Mouse (Mus musculus) lung, postnatal 4 days (tissue): ENCODE measurements around the gene Cbwd1.
A peak's percentile ranks its signal among the peaks of the same experiment; 100 is the strongest.

Source experiments
- DNase-seq, 2 experiments: peaks; one replicate each; pipeline ENCODE4 v3.0.0; 2021

The Cbwd1 gene

DNA sequence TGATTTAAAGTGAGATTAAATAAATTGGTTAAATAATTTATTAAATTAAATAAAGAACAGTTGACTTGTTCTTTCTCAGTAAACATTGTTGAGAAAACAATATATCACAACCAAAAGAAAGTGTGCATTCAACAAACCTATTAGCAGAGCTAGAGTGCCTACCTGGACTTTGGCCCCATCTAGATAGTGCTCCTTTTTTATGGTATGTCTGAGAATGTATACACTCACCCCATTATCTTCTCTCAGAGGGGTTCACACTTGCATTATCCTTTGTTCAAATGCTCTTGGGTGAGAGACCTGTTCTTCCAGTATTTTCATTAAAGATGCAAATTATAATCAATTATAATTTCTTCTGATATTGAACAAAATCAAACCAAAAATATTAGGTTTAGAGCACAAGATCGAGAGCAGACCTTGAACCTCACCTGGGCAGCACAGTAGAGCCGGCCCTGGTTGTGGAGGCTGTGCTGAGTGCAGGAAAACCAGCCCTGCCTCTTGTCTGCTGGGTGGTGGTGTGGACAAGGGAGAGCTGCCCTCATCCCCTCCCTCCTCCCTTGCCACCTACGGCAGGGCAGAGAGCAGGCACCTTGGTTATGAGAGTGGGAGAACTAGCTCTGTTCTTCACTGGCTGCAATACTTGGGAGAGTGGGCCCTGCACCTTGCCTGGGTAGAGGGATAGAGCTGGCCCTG is 11.4 kb upstream of the Cbwd1 start:
- DNase-seq: no peak

DNA sequence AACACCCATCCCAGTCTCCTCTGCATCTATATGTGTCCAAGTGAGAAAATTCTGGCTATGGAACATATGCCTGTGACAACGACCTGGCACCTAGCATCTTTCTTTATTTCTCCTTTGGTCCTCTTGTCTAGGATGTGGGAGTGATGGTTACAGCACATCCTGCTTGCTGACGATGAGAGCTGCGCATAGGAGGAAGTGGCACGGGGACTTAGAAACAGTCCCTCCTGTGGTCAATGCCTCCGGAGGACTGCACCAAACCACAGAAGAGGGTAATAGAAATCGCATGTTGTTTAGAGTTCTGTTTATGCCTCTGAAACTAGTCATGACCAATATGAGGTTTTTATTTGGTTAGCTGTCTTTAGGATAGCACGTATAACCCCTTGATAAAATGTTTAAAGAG is 9.9 kb upstream of the Cbwd1 start:
- DNase-seq: no peak

DNA sequence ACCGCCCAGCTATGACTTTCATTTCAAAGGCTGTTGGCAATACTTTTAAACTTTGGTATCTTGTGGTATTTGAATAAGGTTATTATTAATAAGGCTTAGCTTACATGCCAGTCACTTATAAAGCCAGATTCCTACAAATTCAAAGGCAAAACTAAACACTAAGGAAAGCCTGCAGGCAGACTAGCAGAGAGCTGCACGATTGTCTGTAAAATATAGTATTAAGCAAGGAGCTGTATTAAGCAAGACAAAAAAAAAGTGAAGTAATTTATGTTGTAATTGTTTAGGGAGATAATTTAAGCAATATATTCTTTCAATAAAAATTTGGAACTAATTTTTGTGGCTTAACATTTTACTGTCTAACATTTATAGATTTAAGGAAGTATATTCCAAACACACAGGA is 5.5 kb upstream of the Cbwd1 start:
- DNase-seq: no peak

DNA sequence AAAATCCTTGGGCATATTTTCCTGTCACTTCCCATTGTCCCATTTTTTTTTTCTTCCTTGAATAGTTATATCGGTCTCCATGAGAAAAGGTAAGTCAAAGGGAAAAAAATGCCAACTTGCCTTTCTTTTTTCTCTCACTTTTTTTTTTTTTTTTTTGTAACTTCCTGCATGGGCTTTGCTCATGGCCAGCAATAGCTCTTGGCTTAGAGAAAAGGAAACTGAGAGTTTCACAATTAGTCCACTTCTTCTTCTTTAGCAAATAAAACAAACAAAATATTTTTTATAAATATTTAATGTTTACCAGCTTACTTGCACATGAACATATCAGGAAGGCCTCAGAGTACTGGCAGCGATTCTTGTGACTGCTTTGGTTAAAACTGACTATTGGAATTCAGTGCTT is 4.8 kb upstream of the Cbwd1 start:
- DNase-seq: no peak

DNA sequence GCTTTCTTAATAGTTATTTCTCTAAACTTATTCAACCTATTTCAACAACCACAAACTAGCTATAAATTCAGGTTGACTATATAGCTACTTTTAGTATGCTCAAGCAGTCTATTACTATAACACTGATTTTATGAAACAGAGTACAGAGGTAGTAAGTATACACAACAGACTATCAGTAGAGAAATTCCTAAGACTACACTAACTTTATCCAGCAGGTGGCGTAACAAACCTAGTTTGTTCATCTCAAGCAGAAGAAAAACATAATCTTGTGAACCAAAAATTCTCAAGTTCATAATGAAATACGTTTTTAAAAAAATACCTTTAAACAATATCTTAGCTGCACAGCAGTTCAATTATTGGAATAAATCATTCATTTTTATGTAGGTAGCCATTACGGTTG is 2.9 kb downstream of the Cbwd1 start:
- DNase-seq: peak in 1 of 2 experiments; percentile 32

DNA sequence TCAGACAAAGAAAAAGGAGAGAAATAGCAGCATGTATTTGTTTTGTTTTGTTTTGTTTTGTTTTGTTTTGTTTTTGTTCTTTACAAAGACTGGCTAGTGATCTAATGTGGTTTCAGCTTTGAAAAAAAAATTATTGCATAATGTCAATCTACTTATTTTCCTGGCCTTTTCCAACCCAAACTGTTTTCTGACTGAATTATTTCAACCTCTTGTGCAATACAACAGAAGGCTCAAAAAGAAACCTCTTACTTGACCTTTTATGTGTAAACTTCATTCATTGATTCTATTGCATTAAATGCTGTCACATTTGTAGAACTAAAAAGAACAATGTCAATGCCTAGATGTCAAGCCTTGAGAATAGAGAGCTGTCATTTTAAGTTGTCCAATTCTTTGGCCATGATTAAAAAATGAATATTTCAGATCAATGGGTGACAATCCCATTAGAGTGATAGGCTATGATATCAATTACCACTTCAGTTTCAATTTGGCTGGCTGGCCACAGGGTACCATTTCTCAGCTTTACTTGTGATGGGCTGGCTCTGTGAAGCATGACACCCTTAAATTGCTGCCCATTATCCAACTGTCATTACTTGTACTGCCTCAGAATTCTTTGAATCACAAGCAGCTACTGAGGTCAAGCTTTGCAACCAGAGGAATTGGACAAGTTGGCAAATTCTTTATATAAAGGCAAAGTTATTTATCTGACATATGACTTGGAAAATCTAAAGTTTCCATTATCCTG is 15.7 kb downstream of the Cbwd1 start:
- DNase-seq: no peak

DNA sequence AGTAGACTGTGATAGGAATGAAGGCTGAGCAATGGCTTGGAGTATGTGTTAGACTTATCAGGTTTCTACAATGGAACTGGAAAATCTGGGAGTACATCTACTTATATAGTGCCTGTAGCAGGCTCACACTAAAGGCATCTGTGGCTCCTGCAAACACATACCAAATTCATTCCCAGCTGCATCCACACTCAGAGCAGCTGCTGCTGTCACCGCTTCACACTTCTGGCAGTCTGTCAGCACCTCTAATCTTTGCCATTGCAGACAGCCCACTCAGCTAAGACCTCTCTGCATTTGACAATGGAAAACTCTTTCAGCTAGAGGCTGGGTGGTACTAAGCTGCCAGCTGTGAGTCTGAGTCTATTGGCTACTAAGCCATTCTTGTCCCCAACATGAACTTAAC is 24.3 kb downstream of the Cbwd1 start:
- DNase-seq: peak in 1 of 2 experiments; percentile 5

DNA sequence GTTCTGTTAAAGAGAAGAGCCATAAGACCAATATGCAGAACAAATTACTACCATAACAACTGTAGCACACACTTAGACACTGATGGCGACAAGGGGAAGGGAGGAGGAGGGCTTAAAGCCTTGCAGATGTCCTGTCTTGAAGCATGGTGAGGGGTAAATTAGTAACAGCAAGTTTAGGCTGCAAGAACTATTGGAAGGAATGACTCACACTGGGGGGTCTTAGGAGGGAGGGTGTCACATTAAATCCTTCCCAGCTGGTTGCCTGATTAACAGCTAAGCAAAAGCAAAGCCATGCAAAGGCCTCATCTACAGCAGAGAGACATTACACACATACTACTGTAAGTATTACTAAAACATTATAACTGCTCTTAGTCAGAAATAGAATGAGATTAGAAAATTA is 32.4 kb downstream of the Cbwd1 start:
- no peak for DNase-seq

DNA sequence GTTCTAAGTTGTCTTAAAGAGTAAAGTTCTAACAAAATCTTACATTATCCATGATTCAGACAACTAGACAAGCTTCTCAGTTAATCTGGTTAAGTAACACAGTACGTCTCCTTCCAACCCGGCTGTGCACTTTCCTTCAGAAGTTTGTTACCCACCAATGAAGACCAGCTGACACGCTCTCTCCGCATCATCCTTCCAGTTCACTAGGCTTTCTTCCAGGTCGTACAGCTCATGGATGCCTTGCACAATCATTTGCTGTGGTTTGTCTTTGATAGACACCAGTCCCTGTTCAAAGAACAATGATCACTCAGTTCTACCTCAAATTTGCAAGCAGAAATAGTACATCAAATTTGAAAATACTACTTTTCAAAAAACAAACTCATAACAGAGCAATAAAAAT is 40.5 kb downstream of the Cbwd1 start:
- no peak for DNase-seq

DNA sequence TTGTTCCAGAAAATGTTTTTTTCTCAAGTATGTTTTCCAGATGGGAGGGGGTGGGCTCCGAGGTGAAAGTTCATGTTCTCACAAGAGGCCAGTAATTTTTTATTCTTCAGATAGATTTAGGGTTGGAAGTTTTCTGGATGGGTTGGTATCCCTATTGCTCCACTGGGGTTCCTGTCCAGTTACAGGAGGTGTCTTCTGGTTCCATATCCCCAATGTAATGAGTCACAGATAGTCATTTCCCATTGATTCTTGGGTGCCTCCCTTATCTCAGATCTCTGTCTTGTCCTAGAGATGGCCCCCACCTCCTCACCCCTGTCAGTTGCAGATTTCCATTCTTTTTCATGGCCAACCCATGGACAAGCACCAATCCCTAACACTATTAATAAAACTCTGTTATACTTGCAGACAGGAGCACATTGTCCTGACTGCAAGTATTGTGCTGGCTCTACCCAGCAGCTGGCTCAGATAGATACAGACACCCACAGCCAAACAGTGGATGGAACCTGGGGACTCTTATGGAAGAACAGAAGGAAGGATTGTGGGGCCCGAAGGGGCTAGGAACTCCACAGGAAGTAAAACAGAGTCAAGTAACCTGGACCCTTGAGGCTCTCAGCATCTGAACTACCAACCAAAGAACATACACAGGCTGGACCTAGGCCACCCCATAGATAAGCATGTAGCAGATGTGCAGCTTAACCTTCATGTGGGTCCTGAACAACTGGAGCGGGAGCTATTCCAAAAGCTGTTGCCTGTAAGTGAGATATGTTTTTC is 52.8 kb downstream of the Cbwd1 start:
- peak in 1 of 2 experiments; percentile 1 for DNase-seq

DNA sequence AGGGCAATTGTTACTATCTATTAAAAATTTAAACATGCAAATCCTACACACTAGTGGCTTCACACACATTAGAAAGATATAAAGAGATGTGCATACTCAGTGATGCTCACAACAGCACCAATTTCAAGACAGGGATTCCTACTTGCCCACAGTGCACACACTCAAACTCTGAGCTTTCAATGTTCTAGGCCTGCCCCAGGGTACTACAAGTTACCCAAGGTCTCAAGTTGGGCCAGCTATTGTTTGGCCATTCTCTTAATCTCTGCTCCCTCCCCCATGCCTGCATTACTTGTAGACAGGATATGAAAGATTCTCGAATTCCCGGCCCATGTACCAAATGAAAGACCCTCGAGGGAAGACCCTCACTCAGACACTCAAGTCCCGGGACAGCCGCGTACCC is 53.8 kb downstream of the Cbwd1 start:
- DNase-seq: no peak

DNA sequence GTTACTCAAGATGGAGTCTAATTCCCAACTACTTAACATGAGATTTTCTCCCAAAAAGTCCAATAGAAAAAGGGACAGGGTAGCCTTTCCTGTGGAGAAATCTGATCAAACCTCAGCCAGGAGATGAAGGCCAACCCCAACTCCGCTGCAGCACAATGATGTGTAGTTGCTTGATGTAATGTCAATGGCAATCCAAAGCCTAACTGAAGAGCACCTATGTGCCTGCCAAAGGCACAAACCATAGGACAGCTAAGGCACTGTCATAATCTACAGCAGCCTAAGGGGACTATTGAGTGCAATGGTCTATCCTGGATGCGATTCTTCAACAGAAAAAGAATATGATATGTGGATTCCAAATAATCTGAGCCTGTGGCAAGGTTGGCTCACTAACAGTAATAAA is 58.6 kb downstream of the Cbwd1 start:
- DNase-seq: no peak

DNA sequence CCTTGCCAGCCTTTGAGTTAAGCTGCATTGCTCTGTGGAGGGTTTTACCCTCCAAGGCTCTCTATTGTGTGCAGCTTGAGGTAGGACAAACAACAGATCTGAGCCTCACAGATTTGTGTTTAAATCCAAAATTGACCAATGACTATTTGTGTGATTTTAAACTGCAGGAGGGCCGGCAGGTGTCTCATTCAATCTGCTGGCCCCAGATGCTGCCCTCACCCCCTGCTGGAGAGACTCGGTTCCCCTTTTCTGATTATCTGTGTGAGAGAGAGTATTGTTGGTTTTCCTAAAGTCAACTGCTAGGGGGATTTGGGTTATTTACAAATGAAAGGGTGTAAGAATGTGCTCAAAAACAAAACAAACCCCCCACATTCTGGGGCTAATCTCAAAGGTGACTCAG is 59.2 kb downstream of the Cbwd1 start:
- no peak for DNase-seq

DNA sequence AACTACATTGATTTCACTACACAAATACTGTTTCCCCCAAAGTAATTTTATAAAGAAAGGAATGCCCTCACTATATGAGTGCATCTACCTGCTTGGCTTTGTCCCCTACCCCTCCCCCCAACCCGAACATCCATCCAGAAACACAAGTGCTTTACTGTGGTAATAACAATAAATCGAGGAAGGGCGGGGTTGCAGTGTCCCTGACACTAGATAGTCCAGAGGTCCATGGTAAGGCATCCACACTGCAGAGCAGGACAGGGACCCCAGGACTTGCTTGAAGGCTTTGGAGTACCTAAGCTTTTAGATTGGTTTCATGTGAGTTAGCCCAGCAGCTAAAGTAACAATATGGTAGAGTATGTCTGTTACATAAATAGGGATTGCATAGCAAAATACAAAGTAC is 59.7 kb downstream of the Cbwd1 start:
- no peak for DNase-seq

DNA sequence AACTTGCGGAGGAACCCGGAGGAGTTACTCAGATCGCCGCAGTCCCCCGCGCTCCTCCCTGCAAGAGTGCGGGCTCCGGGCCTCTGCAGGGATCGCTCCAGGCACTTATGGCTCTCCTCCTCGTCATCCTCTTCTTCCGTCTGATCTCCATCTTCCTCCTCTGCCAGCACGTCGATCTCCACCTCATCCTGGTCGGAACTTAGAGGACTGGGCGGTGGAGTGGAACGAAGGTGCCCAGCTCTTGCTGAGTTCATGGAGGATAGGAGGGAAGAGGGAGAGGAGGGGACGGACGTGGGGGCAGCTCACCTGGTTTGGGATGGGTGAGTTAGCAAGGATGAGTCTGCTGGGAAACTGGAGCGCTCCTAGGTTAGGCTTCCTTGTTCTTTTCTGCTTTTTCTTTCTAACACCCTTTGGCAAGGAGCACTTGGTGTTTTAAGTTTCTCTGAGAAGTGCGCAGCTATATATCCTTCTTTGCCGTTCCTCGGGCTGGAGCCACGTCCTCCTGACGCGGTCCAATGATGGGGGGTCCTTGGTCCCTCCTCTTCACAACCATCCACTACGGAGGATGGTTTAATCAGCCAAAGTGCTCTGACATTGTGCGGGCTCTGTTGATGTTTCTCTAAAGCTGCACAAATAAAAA is 60.7 kb downstream of the Cbwd1 start, which contains the start of gene Foxd4:
TSS of gene Foxd4 (minus strand) at position 617 of the 640 bp plus-strand sequence.
- no peak for DNase-seq

DNA sequence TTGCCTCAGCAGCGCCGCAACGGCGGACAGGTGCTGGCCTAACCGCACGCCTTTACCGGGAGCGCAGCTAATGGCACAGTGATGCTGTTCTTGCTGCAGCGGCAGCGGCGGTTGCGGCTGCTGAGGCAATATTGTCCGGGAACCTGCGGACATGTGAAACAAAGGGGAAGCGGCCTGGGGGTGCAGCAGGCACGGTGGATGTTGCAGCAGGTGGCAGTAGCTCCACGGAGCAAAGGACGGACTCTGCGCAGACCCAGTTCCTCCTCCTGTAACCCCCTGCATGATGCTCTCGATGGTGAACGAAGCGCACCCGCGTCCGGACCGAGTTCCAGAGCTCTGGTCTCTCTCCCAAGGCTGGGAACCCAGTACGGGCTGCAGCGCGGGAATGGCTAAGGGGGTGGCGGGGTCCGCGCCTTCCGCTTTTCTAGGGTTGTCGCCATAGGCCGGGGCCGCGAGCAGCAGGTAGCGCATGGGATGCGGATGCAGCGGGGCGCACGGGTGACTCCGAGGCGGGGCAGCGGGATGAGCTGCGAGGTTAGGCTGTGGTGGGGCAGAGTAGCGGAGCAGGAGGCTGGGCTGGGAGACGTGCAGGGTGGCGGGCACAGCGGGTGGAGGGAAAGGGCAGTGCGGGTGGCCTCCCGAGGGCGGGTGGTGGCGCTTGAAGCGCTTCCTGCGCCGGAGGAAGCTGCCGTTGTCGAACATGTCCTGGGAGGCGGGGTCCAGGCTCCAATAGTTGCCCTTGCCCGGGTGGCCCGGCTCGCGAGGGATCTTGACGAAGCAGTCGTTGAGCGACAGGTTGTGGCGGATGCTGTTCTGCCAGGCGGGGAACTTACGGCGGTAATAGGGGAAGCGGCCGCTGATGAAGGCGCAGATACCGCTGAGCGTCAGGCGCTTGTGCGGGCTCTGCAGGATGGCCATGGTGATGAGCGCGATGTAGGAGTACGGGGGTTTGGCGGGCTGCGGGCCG is 61.5 kb downstream of the Cbwd1 start:
- peak; percentile 32 to 42 for DNase-seq

DNA sequence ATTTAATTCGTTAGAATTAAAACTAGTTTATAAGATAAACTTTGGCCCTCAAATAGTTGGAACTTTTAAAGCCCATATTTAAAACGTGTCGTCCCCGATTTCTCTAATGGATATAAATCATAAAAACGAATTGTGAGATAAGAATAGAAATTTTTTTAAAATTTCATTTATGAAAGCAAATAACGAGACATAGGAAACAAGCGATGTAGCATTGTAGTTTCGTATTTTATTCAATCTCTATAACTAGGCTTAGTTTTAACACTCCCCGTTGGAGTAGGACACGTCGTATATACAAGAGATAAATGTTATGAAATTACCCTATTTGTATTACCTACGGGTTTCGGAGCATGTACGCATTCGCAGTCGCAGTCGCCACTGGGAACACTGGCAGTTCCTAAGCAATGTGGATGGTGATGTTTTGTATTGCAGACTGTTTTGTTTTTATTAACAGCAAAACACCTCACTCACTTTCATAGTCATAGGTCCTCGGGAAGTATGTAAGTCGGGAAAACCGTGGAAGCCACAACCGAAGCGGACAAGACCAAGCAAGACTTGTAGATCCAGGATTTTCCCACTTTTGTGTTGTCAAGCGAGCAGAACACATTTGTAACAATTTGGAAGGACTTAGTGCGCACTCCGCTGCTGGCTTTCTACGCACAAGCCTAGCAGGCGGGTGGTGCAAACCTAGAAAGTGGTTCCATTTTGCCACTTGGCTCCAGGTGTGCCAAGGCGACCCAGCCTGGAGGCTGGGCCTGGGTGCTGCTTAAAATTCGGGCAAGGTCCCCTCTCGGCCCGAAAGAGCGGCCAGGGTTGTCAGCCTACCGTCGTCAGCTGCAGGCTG is 62.5 kb downstream of the Cbwd1 start:
- peak in 1 of 2 experiments; percentile 5 for DNase-seq

DNA sequence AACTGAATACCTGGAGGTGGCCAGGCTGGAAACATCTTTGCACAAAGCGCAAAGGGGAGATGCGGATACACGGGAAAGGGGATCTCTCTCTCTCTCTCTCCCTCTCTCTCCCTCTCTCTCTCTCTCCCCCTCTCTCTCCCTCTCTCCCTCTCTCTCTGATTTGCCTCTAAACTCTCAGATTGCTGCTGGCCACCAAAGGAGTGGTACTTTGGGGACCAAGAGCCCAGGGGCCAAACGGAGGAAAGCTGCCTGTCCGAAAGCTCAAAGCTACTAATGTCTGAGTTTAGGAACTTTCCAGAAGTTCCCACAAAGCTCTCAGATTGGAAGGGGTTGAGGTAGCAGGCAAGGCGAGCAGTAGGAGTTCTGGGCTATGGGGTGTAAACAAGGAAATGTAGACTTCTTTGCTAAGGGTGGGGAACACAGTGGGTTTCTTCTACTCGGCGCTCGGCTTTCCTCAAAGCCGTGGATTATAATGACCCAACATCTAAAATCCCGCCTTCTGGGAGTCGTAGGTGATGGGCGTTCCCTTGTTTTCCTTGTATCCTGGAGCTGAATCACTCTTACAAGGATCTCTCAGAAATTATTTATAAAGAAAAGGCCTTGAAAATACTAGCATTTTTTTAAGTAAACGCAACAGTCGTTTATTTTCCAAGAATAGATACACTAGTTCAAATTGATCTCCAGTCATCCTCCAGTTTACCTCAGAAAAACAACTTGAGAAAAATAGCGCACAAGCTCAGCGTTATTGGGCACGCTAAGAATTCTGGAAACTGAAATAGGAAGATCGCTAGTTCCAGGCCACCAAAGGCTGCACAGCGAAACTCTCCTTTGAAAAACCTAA is 63.3 kb downstream of the Cbwd1 start:
- DNase-seq: no peak

DNA sequence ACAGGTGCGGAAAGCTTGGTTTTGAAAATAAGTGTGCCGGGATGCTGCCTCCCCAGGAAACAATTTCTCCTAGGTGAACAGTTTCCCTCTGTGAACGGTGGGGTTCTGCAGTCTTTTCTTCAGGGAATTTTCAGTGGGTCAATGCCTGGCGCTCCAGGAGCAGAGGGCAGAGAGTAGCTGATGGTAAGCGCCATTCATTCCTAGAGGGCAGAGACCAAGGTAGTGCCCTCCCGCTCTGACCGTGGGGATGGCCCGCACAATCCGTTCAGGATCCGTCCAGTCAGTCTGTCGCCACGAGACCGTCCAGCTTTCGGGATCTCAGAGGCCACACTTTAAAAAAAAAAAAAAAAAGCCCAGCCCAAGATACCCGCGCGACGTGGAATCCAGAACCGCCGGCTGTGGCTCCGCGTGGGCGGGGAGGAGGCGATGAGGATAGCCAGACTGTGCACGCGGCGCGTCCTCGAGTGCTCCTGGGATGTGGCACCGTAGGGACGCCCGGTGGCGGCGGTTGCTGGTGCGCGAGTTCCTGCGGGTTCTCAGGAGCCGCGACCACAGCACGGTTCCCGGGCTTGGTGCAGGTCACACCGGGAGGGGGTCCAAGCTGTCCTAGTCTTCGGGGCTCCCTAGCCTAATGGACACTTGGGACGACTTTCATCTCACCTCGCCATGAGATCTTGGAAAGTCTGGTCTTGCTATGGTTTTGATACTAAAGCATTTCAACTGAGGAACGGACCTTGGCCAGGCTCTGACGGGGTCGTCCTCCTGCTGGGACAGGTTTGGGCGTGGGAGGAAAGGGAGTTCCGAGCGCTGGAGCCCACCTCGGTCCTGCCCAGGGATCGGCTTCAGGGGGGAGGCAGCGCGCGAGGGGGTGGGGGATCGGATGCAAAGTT is 64.2 kb downstream of the Cbwd1 start:
- DNase-seq: peak in 1 of 2 experiments; percentile 18
